Mouse (Mus musculus): ENCODE results near the gene Atxn2l. TPM values are rescaled to one million over a fixed set of nuclear protein-coding genes. Genes with fewer than 3 reads are reported as not detected.

The Atxn2l gene
- polyA plus RNA-seq, 1 experiment from 2014 or later: 81.8 TPM

DNA sequence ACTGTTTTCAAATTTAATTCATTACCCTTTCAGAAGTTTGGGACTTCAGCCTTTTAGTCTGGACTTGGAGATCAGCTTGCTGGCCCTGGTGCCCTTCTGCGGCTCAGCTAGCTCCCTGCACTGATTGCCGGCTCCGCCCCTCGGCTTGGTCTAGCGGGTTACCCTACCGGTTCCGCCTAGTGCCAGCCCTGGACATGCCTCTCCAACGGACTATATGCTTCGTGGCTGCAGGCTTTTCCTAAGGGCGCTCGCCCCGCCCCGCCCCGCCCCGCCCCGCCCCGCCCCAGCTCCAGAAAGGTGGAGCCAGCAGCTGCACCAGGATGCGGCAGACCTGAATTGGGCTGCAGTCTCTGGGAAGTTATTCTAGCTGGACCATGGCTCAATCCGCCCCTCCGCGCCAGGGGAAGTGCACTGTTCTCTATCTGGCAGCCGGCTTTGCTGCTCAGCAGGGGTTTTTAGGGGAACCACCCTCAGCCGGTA lies 20.8 kb downstream of the Atxn2l start:
- H3K9ac ChIP-seq (ENCODE audit: low read length): peak overlapping the region; percentile 43
- peak overlapping the region; percentile 12; the same call in 1 of the 2 replicates for H3K4me3 ChIP-seq (ENCODE audit: low read depth, low read length)
- H3K9me3 ChIP-seq (ENCODE audit: control insufficient read depth, low read length): no peaks in the 10 kb centered on the region; the same call in 1 of the 2 replicates
- whole genome bisulfite sequencing: under 1% methylated on average over 22 of the region's 23 CpGs
- DNase-seq (ENCODE audit: low spot score) (peak; percentile 91), ATAC-seq (replicated peaks; ENCODE audit: low FRiP score) (peak; percentile 84)
- H3K27me3 ChIP-seq (ENCODE audit: control insufficient read depth, insufficient read depth, low read length): no peaks in the 10 kb centered on the region
- no peaks in the 10 kb centered on the region for H3K4me1 ChIP-seq (replicated peaks; ENCODE audit: control insufficient read depth, insufficient read depth, low read length)
- peak overlapping the region; percentile 50 for H3K4me2 ChIP-seq (ENCODE audit: low read depth, low read length, severe bottlenecking)
- H3K27ac ChIP-seq (ENCODE audit: low read depth, low read length): peak overlapping the region; percentile 37; the same call in 1 of the 2 replicates
- H3K36me3 ChIP-seq (ENCODE audit: control insufficient read depth, insufficient read depth, low read length): no peaks in the 10 kb centered on the region

DNA sequence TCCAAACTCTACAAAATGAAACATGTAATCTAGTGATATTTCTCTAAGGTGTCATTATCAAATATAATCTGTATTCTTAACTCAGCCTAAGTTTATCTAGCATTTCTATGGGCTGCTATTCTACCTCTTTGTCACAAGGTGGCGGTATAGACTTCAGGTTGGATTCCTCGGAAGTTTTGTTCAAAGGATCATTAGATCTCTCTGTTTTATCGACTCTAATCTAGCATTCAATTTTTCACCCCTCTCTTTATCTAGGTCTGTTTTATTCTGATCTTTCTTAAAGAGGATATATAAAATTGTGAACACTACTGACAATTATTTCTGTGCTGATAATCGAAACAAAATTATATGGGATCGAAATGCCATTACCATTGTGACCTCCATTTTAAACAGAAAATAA lies 21.5 kb downstream of the Atxn2l start:
- 24% methylated on average over 5 of the region's 5 CpGs for WGBS
- Histone ChIP-seq H3K27ac (ENCODE audit: low read depth, low read length) (no peak overlapping the region), H3K36me3 (ENCODE audit: control insufficient read depth, insufficient read depth, low read length) (no peaks in the 10 kb centered on the region), H3K9me3 (ENCODE audit: control insufficient read depth, low read length) (no peaks in the 10 kb centered on the region; the same call in 1 of the 2 replicates), H3K9ac (ENCODE audit: low read length) (no peak overlapping the region), H3K4me3 (ENCODE audit: low read depth, low read length) (no peak overlapping the region), H3K4me2 (ENCODE audit: low read depth, low read length, severe bottlenecking) (no peak overlapping the region), H3K4me1 (replicated peaks; ENCODE audit: control insufficient read depth, insufficient read depth, low read length) (no peaks in the 10 kb centered on the region), H3K27me3 (ENCODE audit: control insufficient read depth, insufficient read depth, low read length) (no peaks in the 10 kb centered on the region)
- DNase-seq (ENCODE audit: low spot score): no peak
- no peak for ATAC-seq (replicated peaks; ENCODE audit: low FRiP score)

DNA sequence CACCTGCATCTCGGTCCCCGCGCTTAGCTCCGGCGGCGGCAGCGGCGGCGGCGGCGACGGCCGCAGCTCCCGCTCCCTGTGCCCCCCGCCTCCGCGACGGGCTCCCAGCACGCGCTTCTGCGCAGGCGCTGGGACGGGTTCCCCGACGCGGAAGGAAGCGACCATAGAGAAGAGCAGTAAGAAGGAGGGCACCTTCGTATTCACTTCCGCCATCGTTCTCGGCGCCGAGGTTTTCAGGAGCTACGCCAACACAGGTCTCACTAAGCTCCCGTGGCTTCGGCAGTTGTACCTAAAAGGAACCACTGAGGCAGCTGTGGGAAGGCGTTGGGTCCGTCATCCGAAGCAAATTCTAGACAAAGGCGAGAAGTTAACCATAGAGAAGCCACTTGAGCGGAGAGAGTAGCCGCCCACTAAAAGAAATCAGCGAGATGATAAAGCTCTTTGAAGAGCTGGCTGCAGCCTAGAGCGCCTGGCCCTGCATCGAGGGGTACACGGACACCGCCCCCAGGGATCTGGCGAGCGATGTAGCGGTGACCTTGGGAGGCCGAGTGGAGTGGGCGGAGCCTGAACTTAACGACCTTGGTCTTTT lies 28.1 kb downstream of the Atxn2l start, which contains the start of gene Sh2b1:
Gene Sh2b1 (minus strand): TSS at position 432 of the 589 bp plus-strand sequence.
- Histone ChIP-seq H3K4me3 (ENCODE audit: low read depth, low read length) (peak within 1 kb of the TSS; percentile 92), H3K27ac (ENCODE audit: low read depth, low read length) (peak within 1 kb of the TSS; percentile 91), H3K36me3 (ENCODE audit: control insufficient read depth, insufficient read depth, low read length) (peaks cover 6% of the 10 kb centered on the region; the same call in 1 of the 2 replicates), H3K4me1 (replicated peaks; ENCODE audit: control insufficient read depth, insufficient read depth, low read length) (peaks cover 6% of the 10 kb centered on the region; the same call in 1 of the 2 replicates), H3K9me3 (ENCODE audit: control insufficient read depth, low read length) (no peaks in the 10 kb centered on the region), H3K27me3 (ENCODE audit: control insufficient read depth, insufficient read depth, low read length) (no peaks in the 10 kb centered on the region), H3K9ac (ENCODE audit: low read length) (peak within 1 kb of the TSS; percentile 94), H3K4me2 (ENCODE audit: low read depth, low read length, severe bottlenecking) (peak within 1 kb of the TSS; percentile 88)
- peak; percentile 92 for DNase-seq (ENCODE audit: low spot score)
- under 1% methylated on average over 52 of the region's 53 CpGs for WGBS
- ATAC-seq (replicated peaks; ENCODE audit: low FRiP score): peak; percentile 91

DNA sequence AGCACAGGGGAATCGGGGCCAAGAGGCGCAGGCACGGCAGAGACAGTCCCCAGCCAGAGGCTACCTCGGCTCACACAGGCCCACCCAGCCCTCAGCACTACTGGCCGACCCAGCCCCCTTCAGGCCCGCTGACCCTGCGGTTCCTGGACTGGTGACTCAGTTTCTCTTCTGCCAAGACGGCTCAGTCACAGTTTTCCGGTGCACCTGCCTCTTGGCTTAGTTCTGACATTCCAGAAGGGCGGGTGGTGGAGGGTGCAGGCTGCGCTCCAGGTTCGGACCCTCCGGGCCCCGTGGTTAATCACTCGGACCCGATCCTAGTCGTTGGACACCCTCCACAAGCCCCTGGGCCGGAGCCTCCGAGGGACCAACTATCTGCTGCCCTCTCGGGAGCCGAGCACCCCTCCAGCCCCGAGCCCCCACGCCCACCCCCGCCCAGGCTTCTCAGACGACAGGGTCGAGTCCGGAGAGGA lies 28.7 kb downstream of the Atxn2l start:
- H3K4me1 ChIP-seq (replicated peaks; ENCODE audit: control insufficient read depth, insufficient read depth, low read length): peaks cover 6% of the 10 kb centered on the region; the same call in 1 of the 2 replicates
- H3K36me3 ChIP-seq (ENCODE audit: control insufficient read depth, insufficient read depth, low read length): peaks cover 6% of the 10 kb centered on the region; the same call in 1 of the 2 replicates
- no peak for DNase-seq (ENCODE audit: low spot score)
- H3K9ac ChIP-seq (ENCODE audit: low read length): peak overlapping the region; percentile 94
- ATAC-seq (replicated peaks; ENCODE audit: low FRiP score): peak; percentile 62
- no peaks in the 10 kb centered on the region for H3K27me3 ChIP-seq (ENCODE audit: control insufficient read depth, insufficient read depth, low read length)
- WGBS: 1% methylated on average over 27 of the region's 27 CpGs
- H3K4me3 ChIP-seq (ENCODE audit: low read depth, low read length): peak overlapping the region; percentile 92
- no peaks in the 10 kb centered on the region for H3K9me3 ChIP-seq (ENCODE audit: control insufficient read depth, low read length)
- H3K27ac ChIP-seq (ENCODE audit: low read depth, low read length): peak overlapping the region; percentile 91
- peak overlapping the region; percentile 88 for H3K4me2 ChIP-seq (ENCODE audit: low read depth, low read length, severe bottlenecking)

DNA sequence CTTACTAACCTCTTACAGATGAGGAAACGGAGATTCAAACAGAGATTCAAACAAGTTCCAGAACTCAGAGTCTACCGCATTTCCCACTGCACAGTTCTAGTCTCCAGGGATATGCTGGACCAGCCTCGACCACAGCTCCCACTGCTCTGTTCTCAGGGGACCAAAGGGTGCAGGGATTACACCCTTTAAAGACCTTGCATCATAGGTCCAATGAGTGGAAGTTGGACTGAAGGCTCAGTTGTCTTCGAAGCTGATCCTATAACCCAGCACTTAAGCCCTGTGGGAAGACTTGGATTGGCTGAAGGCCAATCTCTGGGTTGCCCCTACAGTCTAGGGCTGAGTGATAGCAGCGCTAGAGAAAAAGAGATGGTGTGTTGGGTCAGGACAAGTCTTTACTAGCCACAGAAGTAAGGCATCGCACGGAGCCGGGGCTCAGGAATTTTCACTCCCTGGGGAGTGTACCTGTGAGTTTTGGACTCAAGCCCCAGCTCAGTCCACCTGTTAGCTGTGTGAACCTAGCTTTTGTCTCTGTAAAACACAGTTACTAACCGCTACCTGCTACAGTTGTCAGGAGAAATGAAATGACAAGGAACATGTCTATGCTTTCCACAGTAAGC lies 29.7 kb downstream of the Atxn2l start:
- DNase-seq (ENCODE audit: low spot score): no peak
- peak overlapping the region; percentile 88; the same call in 1 of the 2 replicates for H3K4me2 ChIP-seq (ENCODE audit: low read depth, low read length, severe bottlenecking)
- peaks cover 12% of the 10 kb centered on the region; the same call in 1 of the 2 replicates for H3K36me3 ChIP-seq (ENCODE audit: control insufficient read depth, insufficient read depth, low read length)
- peaks cover 6% of the 10 kb centered on the region; the same call in 1 of the 2 replicates for H3K4me1 ChIP-seq (replicated peaks; ENCODE audit: control insufficient read depth, insufficient read depth, low read length)
- peak overlapping the region; percentile 92; the same call in 1 of the 2 replicates for H3K4me3 ChIP-seq (ENCODE audit: low read depth, low read length)
- ATAC-seq (replicated peaks; ENCODE audit: low FRiP score): no peak
- no peaks in the 10 kb centered on the region for H3K9me3 ChIP-seq (ENCODE audit: control insufficient read depth, low read length)
- WGBS: 88% methylated on average over 9 of the region's 9 CpGs
- H3K27me3 ChIP-seq (ENCODE audit: control insufficient read depth, insufficient read depth, low read length): no peaks in the 10 kb centered on the region
- H3K27ac ChIP-seq (ENCODE audit: low read depth, low read length): no peak overlapping the region
- H3K9ac ChIP-seq (ENCODE audit: low read length): peak overlapping the region; percentile 20; the same call in 1 of the 2 replicates

DNA sequence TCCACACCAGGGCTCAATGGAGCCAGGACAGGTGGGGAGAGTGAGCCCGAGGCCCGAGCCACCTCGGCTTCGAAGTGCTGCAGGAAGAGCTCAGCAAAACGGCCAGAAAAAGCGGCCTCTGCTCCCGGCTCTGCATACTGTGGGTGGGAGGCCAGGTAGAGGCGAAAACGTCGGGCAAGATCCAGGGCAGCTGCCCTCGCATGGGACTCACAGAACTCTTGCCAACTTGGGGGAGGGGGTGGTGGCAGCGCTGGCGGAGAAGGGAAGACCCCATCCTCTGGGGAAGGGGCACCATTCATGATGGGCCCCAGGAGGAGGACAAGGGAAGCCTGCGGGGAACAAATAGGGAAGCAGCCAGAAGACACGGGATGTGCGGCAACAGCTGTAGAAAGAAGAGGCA lies 30.5 kb downstream of the Atxn2l start:
- no peak for DNase-seq (ENCODE audit: low spot score)
- Histone ChIP-seq H3K4me3 (ENCODE audit: low read depth, low read length) (no peak overlapping the region), H3K4me1 (replicated peaks; ENCODE audit: control insufficient read depth, insufficient read depth, low read length) (peaks cover 6% of the 10 kb centered on the region; the same call in 1 of the 2 replicates), H3K9ac (ENCODE audit: low read length) (no peak overlapping the region), H3K27ac (ENCODE audit: low read depth, low read length) (no peak overlapping the region), H3K27me3 (ENCODE audit: control insufficient read depth, insufficient read depth, low read length) (no peaks in the 10 kb centered on the region), H3K9me3 (ENCODE audit: control insufficient read depth, low read length) (no peaks in the 10 kb centered on the region), H3K4me2 (ENCODE audit: low read depth, low read length, severe bottlenecking) (no peak overlapping the region), H3K36me3 (ENCODE audit: control insufficient read depth, insufficient read depth, low read length) (peaks cover 15% of the 10 kb centered on the region; the same call in 1 of the 2 replicates)
- no peak for ATAC-seq (replicated peaks; ENCODE audit: low FRiP score)
- WGBS: 95% methylated on average over 16 of the region's 16 CpGs

DNA sequence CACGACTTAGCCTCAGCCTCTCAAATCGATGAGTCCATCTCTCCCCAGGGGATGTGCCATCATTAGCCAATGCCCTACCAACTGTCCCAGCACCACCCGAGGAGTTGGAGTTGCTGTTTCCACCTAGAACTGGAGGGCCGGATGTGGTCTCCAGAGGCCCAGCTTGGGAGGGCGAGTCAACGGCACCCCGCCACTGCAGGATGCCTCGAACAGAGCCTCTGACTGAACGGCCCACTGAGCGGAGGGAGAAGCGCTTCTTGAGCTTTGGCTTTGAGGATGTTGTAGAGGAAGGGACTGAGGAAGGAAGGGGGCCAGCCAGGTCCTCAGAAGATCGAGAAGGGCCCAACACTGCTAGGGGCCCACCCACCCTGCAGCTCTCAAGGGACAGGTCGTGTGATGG lies 30.9 kb downstream of the Atxn2l start:
- Histone ChIP-seq H3K27ac (ENCODE audit: low read depth, low read length) (no peak overlapping the region), H3K36me3 (ENCODE audit: control insufficient read depth, insufficient read depth, low read length) (peaks cover 15% of the 10 kb centered on the region; the same call in 1 of the 2 replicates), H3K9ac (ENCODE audit: low read length) (no peak overlapping the region), H3K4me1 (replicated peaks; ENCODE audit: control insufficient read depth, insufficient read depth, low read length) (peaks cover 6% of the 10 kb centered on the region; the same call in 1 of the 2 replicates), H3K27me3 (ENCODE audit: control insufficient read depth, insufficient read depth, low read length) (no peaks in the 10 kb centered on the region), H3K4me2 (ENCODE audit: low read depth, low read length, severe bottlenecking) (no peak overlapping the region), H3K9me3 (ENCODE audit: control insufficient read depth, low read length) (no peaks in the 10 kb centered on the region), H3K4me3 (ENCODE audit: low read depth, low read length) (no peak overlapping the region)
- WGBS: 85% methylated on average over 13 of the region's 13 CpGs
- ATAC-seq (replicated peaks; ENCODE audit: low FRiP score) (no peak), DNase-seq (ENCODE audit: low spot score) (no peak)

DNA sequence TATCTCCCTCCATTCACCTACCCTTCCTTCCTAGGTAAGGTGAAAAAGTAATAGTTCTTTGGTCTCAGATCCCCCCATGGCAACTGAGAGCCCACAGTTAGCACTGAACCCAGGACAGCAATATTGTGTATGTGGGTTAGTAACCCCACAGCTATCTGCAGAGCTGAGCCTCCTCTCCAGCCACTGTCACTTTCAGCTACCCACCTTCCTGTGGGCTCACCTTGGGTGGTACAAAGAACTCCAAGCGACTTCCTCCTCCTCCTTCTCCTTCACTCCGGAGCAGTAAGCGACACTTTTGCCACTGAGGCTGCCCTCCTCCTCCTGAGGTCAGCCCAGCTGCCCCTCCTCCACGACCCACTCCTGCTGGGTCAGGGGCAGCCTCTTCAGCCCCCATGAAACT lies 31.4 kb downstream of the Atxn2l start:
- Histone ChIP-seq H3K36me3 (ENCODE audit: control insufficient read depth, insufficient read depth, low read length) (peaks cover 15% of the 10 kb centered on the region; the same call in 1 of the 2 replicates), H3K27me3 (ENCODE audit: control insufficient read depth, insufficient read depth, low read length) (no peaks in the 10 kb centered on the region), H3K27ac (ENCODE audit: low read depth, low read length) (no peak overlapping the region), H3K4me1 (replicated peaks; ENCODE audit: control insufficient read depth, insufficient read depth, low read length) (peaks cover 6% of the 10 kb centered on the region; the same call in 1 of the 2 replicates), H3K4me2 (ENCODE audit: low read depth, low read length, severe bottlenecking) (no peak overlapping the region), H3K9me3 (ENCODE audit: control insufficient read depth, low read length) (no peaks in the 10 kb centered on the region), H3K4me3 (ENCODE audit: low read depth, low read length) (no peak overlapping the region), H3K9ac (ENCODE audit: low read length) (no peak overlapping the region)
- 94% methylated on average over 4 of the region's 4 CpGs for WGBS
- DNase-seq (ENCODE audit: low spot score) (no peak), ATAC-seq (replicated peaks; ENCODE audit: low FRiP score) (no peak)

Data from forebrain, embryonic 11.5 days (tissue).